Mouse (Mus musculus) liver, embryonic 13.5 days (tissue): ENCODE results near the gene Sec14l1. TPM values are rescaled to one million over a fixed set of nuclear protein-coding genes. Genes with fewer than 3 reads are reported as not detected.

Experiments used
- ATAC-seq: fragments of 200-750 bp; cut with Nextera tagmentation; 2 replicates; pipeline ENCODE4 v1.8.0; 2017; ENCODE audit warnings: low read depth, mild to moderate bottlenecking, moderate number of reproducible peaks, moderate library complexity
- DNase-seq: peaks from one replicate; pipeline ENCODE4 v3.0.0; 2022
- H3K27ac ChIP-seq: fragments of 300-500 bp; sonication (generic); 2 replicates; pipeline ENCODE4 v1.5.1; 2015; ENCODE audit warnings: moderate library complexity, mild to moderate bottlenecking, inconsistent platforms
- H3K27me3 ChIP-seq: fragments of 300-500 bp; sonication (generic); 2 replicates; pipeline ENCODE4 v1.6.1; 2015; ENCODE audit warnings: mild to moderate bottlenecking, inconsistent platforms
- H3K36me3 ChIP-seq: fragments of 300-500 bp; sonication (generic); 2 replicates; pipeline ENCODE4 v1.6.1; 2015; ENCODE audit warnings: mild to moderate bottlenecking, inconsistent platforms
- H3K4me1 ChIP-seq: fragments of 300-500 bp; sonication (generic); replicated peaks from 2 replicates; pipeline ENCODE4 v1.6.1; 2015; ENCODE audit warnings: inconsistent platforms
- H3K4me2 ChIP-seq: fragments of 300-500 bp; sonication (generic); 2 replicates; pipeline ENCODE4 v1.6.1; 2015; ENCODE audit warnings: inconsistent platforms, mild to moderate bottlenecking, moderate library complexity
- H3K4me3 ChIP-seq: fragments of 300-500 bp; sonication (generic); replicated peaks from 2 replicates; pipeline ENCODE4 v1.5.1; 2015; ENCODE audit warnings: mild to moderate bottlenecking, inconsistent platforms
- H3K9ac ChIP-seq: fragments of 300-500 bp; sonication (generic); 2 replicates; pipeline ENCODE4 v1.6.1; 2015; ENCODE audit warnings: mild to moderate bottlenecking, inconsistent platforms
- H3K9me3 ChIP-seq: fragments of 300-500 bp; sonication (generic); replicated peaks from 2 replicates; pipeline ENCODE4 v1.6.1; 2016; ENCODE audit warnings: inconsistent platforms
- WGBS: fragments of 180-500 bp; shearing (Covaris S2); methylation state at CpG from one replicate; pipeline ENCODE4 v1.1.7; 2015; ENCODE audit not compliant: insufficient replicate concordance; 5-methylcytosine and 5-hydroxymethylcytosine counted together
- polyA plus RNA-seq: library from polyadenylated mRNA; unstranded; fragments of >200 nt; fragmentation: Nextera tagmentation; extraction: Ambion mirVana; gene quantifications from 2 replicates; pipeline ENCODE4 v1.2.1, GENCODE M21; 2015

Gene Sec14l1
- polyA plus RNA-seq, 1 experiment from 2014 or later, result 19.7 TPM

GRCm38 (mm10) chr11:117176304-117176703 lies 61.3 kb downstream of the Sec14l1 start:
- no peak overlapping the region for H3K4me2 ChIP-seq
- WGBS, result 28% methylated on average over 5 of the region's 5 CpGs

DNA sequence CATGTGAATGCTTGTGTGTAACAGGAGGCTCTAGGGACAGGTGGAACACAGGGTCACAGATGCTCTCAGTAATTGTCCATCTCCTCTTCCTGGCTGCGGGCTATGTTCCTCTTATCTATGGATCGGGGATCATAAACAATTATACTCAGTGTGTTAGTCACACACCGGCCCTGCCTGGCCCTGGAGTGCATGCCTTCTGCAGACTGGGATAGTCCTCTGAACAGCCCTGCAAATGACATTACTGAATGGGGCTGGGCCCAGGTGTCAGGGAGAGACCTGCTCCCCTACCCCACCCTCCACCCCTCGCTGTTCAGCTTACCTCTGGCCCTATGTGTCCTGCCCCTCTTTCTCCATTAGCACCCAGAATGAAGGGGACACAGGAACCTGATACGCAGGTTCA lies 61.9 kb downstream of the Sec14l1 start:
- no peak overlapping the region for H3K4me3 ChIP-seq
- no peak overlapping the region for H3K9ac ChIP-seq
- H3K36me3 ChIP-seq, result no peaks in the 10 kb centered on the region
- H3K4me2 ChIP-seq, result no peak overlapping the region
- peaks cover 4% of the 10 kb centered on the region for H3K4me1 ChIP-seq
- 60% methylated on average over 5 of the region's 5 CpGs for WGBS
- H3K27me3 ChIP-seq, result no peaks in the 10 kb centered on the region
- DNase-seq, result no peak
- peak; percentile 11 for ATAC-seq
- no peak overlapping the region for H3K27ac ChIP-seq
- H3K9me3 ChIP-seq, result peaks cover 6% of the 10 kb centered on the region; the same call in 1 of the 2 replicates

More at GRCm38 (mm10) chr11:117176304-117176703, 61.3 kb downstream of the Sec14l1 start:
- Histone ChIP-seq H3K27me3 (no peaks in the 10 kb centered on the region), H3K36me3 (no peaks in the 10 kb centered on the region), H3K9ac (no peak overlapping the region), H3K4me1 (peaks cover 4% of the 10 kb centered on the region), H3K9me3 (0 out of 2 replicates have a peak, but pooled peaks cover 6% of the 10 kb centered on the region), H3K27ac (no peak overlapping the region), H3K4me3 (no peak overlapping the region)
- DNase-seq, result peak; percentile 18
- ATAC-seq, result no peak

GRCm38 (mm10) chr11:117177303-117177979 lies 62.5 kb downstream of the Sec14l1 start:
- Histone ChIP-seq H3K9me3 (peaks cover 9% of the 10 kb centered on the region; the same call in 1 of the 2 replicates), H3K36me3 (no peaks in the 10 kb centered on the region), H3K4me2 (no peak overlapping the region), H3K4me1 (peaks cover 4% of the 10 kb centered on the region), H3K4me3 (no peak overlapping the region), H3K9ac (no peak overlapping the region), H3K27ac (no peak overlapping the region), H3K27me3 (no peaks in the 10 kb centered on the region)
- peak; percentile 61 for ATAC-seq
- 53% methylated on average over 8 of the region's 11 CpGs for WGBS
- DNase-seq, result peak; percentile 69

GRCm38 (mm10) chr11:117179902-117180301 lies 64.9 kb downstream of the Sec14l1 start:
- Histone ChIP-seq H3K36me3 (no peaks in the 10 kb centered on the region), H3K27me3 (no peaks in the 10 kb centered on the region), H3K9me3 (peaks cover 13% of the 10 kb centered on the region; the same call in 1 of the 2 replicates), H3K9ac (no peak overlapping the region), H3K4me1 (peaks cover 4% of the 10 kb centered on the region), H3K4me3 (no peak overlapping the region), H3K27ac (no peak overlapping the region), H3K4me2 (no peak overlapping the region)
- ATAC-seq (no peak), DNase-seq (no peak)
- 69% methylated on average over 5 of the region's 5 CpGs for WGBS

DNA sequence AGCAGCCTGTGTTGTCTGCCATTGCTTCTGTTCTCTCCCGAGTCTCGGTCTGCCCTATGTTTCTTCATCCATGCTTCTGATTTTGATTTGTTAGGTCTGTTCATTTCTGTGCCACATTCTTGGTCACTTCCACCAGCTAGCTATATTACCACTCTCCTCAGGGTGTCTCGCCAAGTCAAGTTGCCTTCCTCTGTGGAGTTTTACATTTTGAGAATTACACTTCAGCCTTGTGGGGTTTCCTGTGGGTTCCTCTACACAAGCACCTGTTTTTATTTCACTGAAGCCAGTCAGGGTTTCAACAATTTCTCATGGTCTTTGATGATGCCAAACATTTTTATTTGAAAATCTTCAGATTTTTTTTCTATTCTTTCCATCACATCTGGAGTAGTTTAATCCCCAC lies 67.8 kb downstream of the Sec14l1 start:
- Histone ChIP-seq H3K4me3 (no peak overlapping the region), H3K9me3 (peaks cover 13% of the 10 kb centered on the region; the same call in 1 of the 2 replicates), H3K27ac (no peak overlapping the region), H3K4me1 (no peaks in the 10 kb centered on the region), H3K27me3 (0 out of 2 replicates have a peak, but pooled peaks cover 3% of the 10 kb centered on the region), H3K4me2 (no peak overlapping the region), H3K9ac (no peak overlapping the region), H3K36me3 (no peaks in the 10 kb centered on the region)
- no peak for DNase-seq
- no peak for ATAC-seq
- WGBS, result 69% methylated on average over 3 of the region's 3 CpGs

DNA sequence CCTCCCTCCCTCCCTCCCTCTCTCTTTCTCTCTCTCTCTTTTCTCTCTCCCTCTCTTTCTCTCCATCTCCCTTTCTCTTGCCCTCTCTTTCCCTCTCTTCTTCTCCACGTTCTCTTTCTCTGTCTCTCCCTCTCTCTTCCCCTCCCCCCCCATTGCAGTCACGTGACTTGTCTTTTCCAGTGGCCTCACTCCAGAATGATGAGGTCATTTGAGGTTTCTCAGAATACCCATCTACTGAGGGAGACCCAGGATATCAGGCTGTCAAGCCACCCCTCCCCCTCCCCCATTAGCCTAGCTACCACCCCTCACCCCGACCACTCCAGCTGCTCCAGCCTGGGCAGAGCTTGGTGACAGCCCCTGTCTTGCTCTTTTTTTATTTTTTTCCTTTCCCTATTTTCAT lies 68.3 kb downstream of the Sec14l1 start:
- H3K9me3 ChIP-seq, result peaks cover 13% of the 10 kb centered on the region; the same call in 1 of the 2 replicates
- no peak overlapping the region for H3K27ac ChIP-seq
- DNase-seq (no peak), ATAC-seq (no peak)
- 56% methylated on average over 2 of the region's 3 CpGs for WGBS
- H3K9ac ChIP-seq, result no peak overlapping the region
- H3K4me1 ChIP-seq, result no peaks in the 10 kb centered on the region
- no peak overlapping the region for H3K4me2 ChIP-seq
- H3K4me3 ChIP-seq, result no peak overlapping the region
- no peaks in the 10 kb centered on the region for H3K36me3 ChIP-seq
- 0 out of 2 replicates have a peak, but pooled peaks cover 3% of the 10 kb centered on the region for H3K27me3 ChIP-seq

DNA sequence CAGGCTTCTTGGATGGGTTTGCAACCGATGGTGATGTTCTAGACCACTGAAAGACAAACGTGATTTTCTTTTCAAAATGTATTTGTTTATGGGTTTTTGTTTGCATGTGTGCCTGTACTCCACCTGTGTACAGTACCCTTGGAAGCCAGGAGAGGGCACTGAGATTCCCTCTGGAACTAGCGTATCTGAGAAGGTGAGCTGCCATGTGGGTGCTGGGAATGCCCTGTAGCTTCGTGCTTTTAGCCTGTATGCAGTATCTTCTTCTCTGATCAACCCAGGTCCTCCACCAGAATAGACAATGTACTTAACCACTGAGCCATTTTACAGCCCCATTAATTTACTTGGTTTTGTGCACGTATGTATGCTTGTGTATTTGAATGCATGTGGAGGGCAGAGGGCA lies 68.9 kb downstream of the Sec14l1 start:
- no peak overlapping the region for H3K9ac ChIP-seq
- H3K9me3 ChIP-seq, result peaks cover 13% of the 10 kb centered on the region; the same call in 1 of the 2 replicates
- no peaks in the 10 kb centered on the region for H3K4me1 ChIP-seq

GRCm38 (mm10) chr11:117185076-117185933 lies 70.3 kb downstream of the Sec14l1 start:
- 56% methylated on average over 21 of the region's 21 CpGs for WGBS
- no peak for DNase-seq
- no peaks in the 10 kb centered on the region for H3K36me3 ChIP-seq
- no peak overlapping the region for H3K4me3 ChIP-seq
- ATAC-seq, result no peak
- 0 out of 2 replicates have a peak, but pooled peaks cover 3% of the 10 kb centered on the region for H3K27me3 ChIP-seq
- H3K27ac ChIP-seq, result no peak overlapping the region
- H3K9me3 ChIP-seq, result peaks cover 7% of the 10 kb centered on the region; the same call in 1 of the 2 replicates
- H3K4me2 ChIP-seq, result no peak overlapping the region
- H3K9ac ChIP-seq, result no peak overlapping the region
- no peaks in the 10 kb centered on the region for H3K4me1 ChIP-seq

More for the DNA sequence above, 68.9 kb downstream of the Sec14l1 start:
- whole genome bisulfite sequencing, result 62% methylated on average over 5 of the region's 5 CpGs
- ATAC-seq (no peak), DNase-seq (no peak)
- Histone ChIP-seq H3K4me2 (no peak overlapping the region), H3K36me3 (no peaks in the 10 kb centered on the region), H3K27me3 (0 out of 2 replicates have a peak, but pooled peaks cover 3% of the 10 kb centered on the region), H3K27ac (no peak overlapping the region), H3K4me3 (no peak overlapping the region)

DNA sequence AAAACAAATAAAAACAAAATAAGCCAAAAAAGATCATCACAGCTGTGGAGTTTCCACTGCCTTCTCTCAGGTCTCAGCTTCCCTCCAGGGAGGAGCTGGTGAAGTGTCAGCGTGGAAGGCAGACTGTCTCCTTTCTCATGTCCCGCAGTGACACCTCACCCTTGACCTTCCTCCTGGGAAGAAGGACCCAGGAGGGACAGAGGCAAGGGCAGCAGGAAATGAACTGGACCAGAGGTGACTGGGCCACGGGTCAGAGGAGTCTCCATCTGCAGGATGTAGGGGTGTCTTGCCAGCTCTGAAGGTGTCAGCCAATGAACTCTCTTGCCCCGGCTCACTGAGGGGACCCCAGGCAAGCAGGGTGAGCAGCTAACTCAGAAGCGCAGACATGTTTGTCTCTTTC lies 76.6 kb downstream of the Sec14l1 start:
- Histone ChIP-seq H3K27ac (no peak overlapping the region), H3K9ac (no peak overlapping the region), H3K4me3 (no peak overlapping the region), H3K4me2 (no peak overlapping the region), H3K27me3 (peaks cover 7% of the 10 kb centered on the region; the same call in 1 of the 2 replicates), H3K4me1 (no peaks in the 10 kb centered on the region), H3K36me3 (no peaks in the 10 kb centered on the region), H3K9me3 (no peaks in the 10 kb centered on the region)
- ATAC-seq, result no peak
- DNase-seq, result no peak
- WGBS, result 59% methylated on average over 5 of the region's 5 CpGs

- Histone ChIP-seq H3K4me3 (no peak overlapping the region), H3K9ac (no peak overlapping the region), H3K9me3 (no peaks in the 10 kb centered on the region), H3K36me3 (no peaks in the 10 kb centered on the region), H3K4me1 (peaks cover 1% of the 10 kb centered on the region), H3K27ac (no peak overlapping the region), H3K4me2 (no peak overlapping the region), H3K27me3 (peaks cover 26% of the 10 kb centered on the region)
- WGBS, result 60% methylated on average over 11 of the region's 11 CpGs
- DNase-seq (no peak), ATAC-seq (peak; percentile 55; the same call in 1 of the 2 replicates)
Observed at GRCm38 (mm10) chr11:117194475-117194937, 79.5 kb downstream of the Sec14l1 start.

DNA sequence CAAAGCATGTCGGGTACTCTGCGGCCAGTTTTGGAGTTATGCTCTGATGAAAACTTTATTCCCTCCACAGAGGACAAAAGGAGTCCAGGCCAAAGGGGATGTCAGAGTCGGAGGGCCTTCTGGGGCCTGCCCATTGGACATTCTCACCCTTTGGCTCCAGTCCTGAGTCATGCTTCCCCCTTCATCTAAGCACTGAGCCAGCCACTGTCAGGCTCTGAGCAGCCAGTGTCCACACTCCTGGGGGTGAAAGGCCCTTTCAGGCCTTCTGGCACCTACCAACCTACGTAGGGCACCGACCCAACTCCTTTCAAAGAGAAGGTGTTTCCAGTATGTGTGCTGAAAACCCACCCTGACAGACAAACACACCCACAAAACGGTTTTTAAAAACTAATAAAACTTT lies 80.6 kb downstream of the Sec14l1 start:
- no peaks in the 10 kb centered on the region for H3K36me3 ChIP-seq
- no peaks in the 10 kb centered on the region for H3K9me3 ChIP-seq
- no peak for DNase-seq
- H3K4me3 ChIP-seq, result no peak overlapping the region
- H3K4me1 ChIP-seq, result peaks cover 8% of the 10 kb centered on the region
- 66% methylated on average over 6 of the region's 6 CpGs for whole genome bisulfite sequencing
- H3K9ac ChIP-seq, result no peak overlapping the region
- peaks cover 37% of the 10 kb centered on the region for H3K27me3 ChIP-seq
- ATAC-seq, result no peak
- H3K27ac ChIP-seq, result no peak overlapping the region
- H3K4me2 ChIP-seq, result no peak overlapping the region
